Mouse (Mus musculus): ENCODE data around the gene Matn4.

GRCm38 (mm10) chr2:164414167-164414566, 9.2 kb upstream of the Matn4 start:
- TF ChIP-seq CHD2 (IDR thresholded peaks at IDR 0.05; ENCODE audit: low read depth, low read length): no peak
- no peak for TF ChIP-seq HCFC1 (IDR thresholded peaks at IDR 0.05; ENCODE audit: borderline replicate concordance, insufficient read depth, low read length)
- no peak for TF ChIP-seq ZNF384 (IDR thresholded peaks at IDR 0.05; ENCODE audit: low read depth, low read length)
- TF ChIP-seq ZC3H11A (IDR thresholded peaks at IDR 0.05; ENCODE audit: borderline replicate concordance, low read depth, low read length): no peak
- no peak for TF ChIP-seq MAFK (IDR thresholded peaks at IDR 0.05; ENCODE audit: insufficient read depth, low read depth, low read length)

All from ES-E14 (cell line).